Mouse (Mus musculus): Measurements from ENCODE around the gene Adam22.

DNA sequence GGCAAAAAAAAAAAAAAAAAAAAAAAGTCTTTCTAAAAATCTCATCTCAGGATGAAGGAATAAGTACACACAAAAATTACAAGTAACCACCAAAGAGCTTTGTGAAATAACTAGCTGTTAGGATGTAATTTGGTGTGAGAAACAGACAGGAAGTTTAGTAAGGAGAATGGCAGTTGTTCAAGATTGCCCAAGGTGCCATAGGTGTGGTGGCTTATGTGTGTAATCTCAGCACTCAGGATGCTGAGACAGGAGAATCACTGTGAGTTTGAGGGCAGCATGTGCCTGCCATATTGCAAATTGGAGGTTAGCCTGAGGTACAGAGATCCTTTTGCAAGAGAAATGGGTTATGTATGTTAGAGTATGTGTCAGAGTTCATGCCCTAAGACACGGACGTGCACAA is 305.5 kb downstream of the Adam22 start:
- no peak for TF ChIP-seq CTCF (IDR thresholded peaks at IDR 0.05; ENCODE audit: low read depth, low read length)
- TF ChIP-seq POLR2A (IDR thresholded peaks at IDR 0.05; ENCODE audit: borderline replicate concordance, low read depth, low read length) = no peak

All from bone marrow macrophage, adult 2 months (primary cell).